8 mouse cellular contexts compared by ENCODE assay signal in the genomic region with DNA sequence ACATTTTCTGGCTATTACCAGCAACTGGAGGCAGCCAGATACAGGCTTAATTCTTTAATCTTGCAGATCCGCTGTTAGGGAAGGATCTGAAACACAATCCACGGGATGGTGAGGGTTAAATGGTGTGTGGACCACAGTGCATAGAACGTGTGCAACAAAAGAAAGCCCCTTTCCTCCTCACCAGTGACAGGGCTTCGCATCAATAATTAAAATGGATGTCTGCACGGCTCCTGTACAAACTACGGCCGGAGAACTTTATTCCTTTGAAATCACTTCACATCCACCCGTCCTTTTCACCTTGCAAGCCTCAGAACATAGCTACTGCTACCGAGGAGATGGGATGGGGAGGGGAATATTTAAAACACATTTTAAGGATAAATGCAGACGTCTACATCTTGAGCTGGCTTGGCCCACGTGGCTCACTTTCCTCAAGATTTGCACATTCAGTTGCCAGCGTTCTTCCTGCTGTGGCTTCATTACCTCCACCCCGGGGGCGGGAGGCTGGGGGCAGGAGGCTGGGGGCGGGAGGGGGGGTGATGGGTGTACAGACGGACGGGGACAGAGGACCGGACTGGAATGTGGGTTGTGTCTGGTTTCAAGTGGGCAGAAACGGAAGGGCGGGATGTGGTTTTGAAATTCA. TPM values are rescaled to one million over a fixed set of nuclear protein-coding genes. Genes with fewer than 3 reads are reported as not detected.
DNase-seq lines count a peak whose midpoint lies in the region; ATAC-seq and TF ChIP-seq lines count a peak whose summit lies in the region.

No protein-coding gene starts in this region.

- peaks cover 12% of the 10 kb centered on the region; the same call in 1 of the 2 replicates for H3K4me1 ChIP-seq in embryonic facial prominence, embryonic 14.5 days (ENCODE audit: control insufficient read depth, insufficient read depth, low read length)
- peaks cover 28% of the 10 kb centered on the region for H3K4me1 ChIP-seq in limb, embryonic 12.5 days (replicated peaks)

- no peaks in the 10 kb centered on the region for H3K27me3 ChIP-seq in embryonic facial prominence, embryonic 14.5 days (replicated peaks; ENCODE audit: control insufficient read depth, insufficient read depth, low read length)
- no peaks in the 10 kb centered on the region for H3K27me3 ChIP-seq in limb, embryonic 12.5 days

- H3K4me3 ChIP-seq in left cerebral cortex, adult 2 months, result peak overlapping the region; percentile 37
- peak overlapping the region; percentile 26 for H3K4me3 ChIP-seq in embryonic facial prominence, embryonic 14.5 days (ENCODE audit: low read depth, low read length)
- H3K4me3 ChIP-seq in limb, embryonic 12.5 days (replicated peaks), result peak overlapping the region; percentile 29

- peak overlapping the region; percentile 54 for H3K4me2 ChIP-seq in embryonic facial prominence, embryonic 14.5 days (ENCODE audit: low read depth, low read length)
- peak overlapping the region; percentile 70 for H3K4me2 ChIP-seq in limb, embryonic 12.5 days

- intact Hi-C loops in left cerebral cortex, adult 2 months (cut with DNase I), result loop anchor here (5.0 kb wide), 2 partner anchors 135 to 270 kb away; no protein-coding TSS in a partner anchor
- intact Hi-C loops in left cerebral cortex, postnatal 10 days (cut with DNase I), result loop anchor here (10.0 kb wide), 1 partner anchor 202 kb away; no protein-coding TSS in a partner anchor
- intact Hi-C loops in gastrocnemius, postnatal 14 days (cut with DNase I; ENCODE audit: low total_unique reads), result loop anchor here (5.0 kb wide), 1 partner anchor 135 kb away; no protein-coding TSS in a partner anchor

- under 1% methylated on average over 20 of the region's 20 CpGs for WGBS in embryonic facial prominence, embryonic 14.5 days
- under 1% methylated on average over 20 of the region's 20 CpGs for WGBS in limb, embryonic 12.5 days

- no peak for DNase-seq in left cerebral cortex, adult 2 months (ENCODE audit: extremely low spot score in 1 of 2, low spot score in 2 of 2)
- no peak for DNase-seq in left cerebral cortex, postnatal 10 days (ENCODE audit: extremely low spot score in 1 of 2, low spot score in 2 of 2)
- DNase-seq in embryonic facial prominence, embryonic 14.5 days (ENCODE audit: low spot score), result peak; percentile 45
- peak; percentile 76 for DNase-seq in retina, embryonic 14.5 days (ENCODE audit: low spot score)
- DNase-seq in gastrocnemius, postnatal 14 days, result no peak
- DNase-seq in thymus, postnatal 25 days, result no peak

- no peak for TF ChIP-seq CTCF in left cerebral cortex, adult 2 months (IDR thresholded peaks at IDR 0.05)

- H3K27ac ChIP-seq in left cerebral cortex, adult 2 months, result peak overlapping the region; percentile 77
- no peak overlapping the region for H3K27ac ChIP-seq in embryonic facial prominence, embryonic 14.5 days (replicated peaks; ENCODE audit: low read depth, low read length)
- H3K27ac ChIP-seq in limb, embryonic 12.5 days, result peak overlapping the region; percentile 59; the same call in 1 of the 2 replicates

- no peaks in the 10 kb centered on the region for H3K36me3 ChIP-seq in embryonic facial prominence, embryonic 14.5 days (ENCODE audit: control insufficient read depth, insufficient read depth, low read length)
- H3K36me3 ChIP-seq in limb, embryonic 12.5 days, result no peaks in the 10 kb centered on the region

- H3K9ac ChIP-seq in embryonic facial prominence, embryonic 14.5 days (ENCODE audit: low read depth, low read length), result peak overlapping the region; percentile 42
- H3K9ac ChIP-seq in limb, embryonic 12.5 days (replicated peaks), result peak overlapping the region; percentile 47

- H3K9me3 ChIP-seq in embryonic facial prominence, embryonic 14.5 days (ENCODE audit: control insufficient read depth, low read length), result no peaks in the 10 kb centered on the region
- no peaks in the 10 kb centered on the region for H3K9me3 ChIP-seq in limb, embryonic 12.5 days

- ATAC-seq in embryonic facial prominence, embryonic 14.5 days (ENCODE audit: low read depth), result 0 out of 2 replicates have a peak, but pooled peaks have one; percentile 16
- ATAC-seq in limb, embryonic 12.5 days (ENCODE audit: insufficient number of reproducible peaks, insufficient read depth, low FRiP score, low TSS enrichment, low read depth), result no peak
- no peak for ATAC-seq in activated CD4-positive, CD25-positive, alpha-beta regulatory T cell, adult 4 months

RNA-seq across cellular contexts. Expression of a gene that starts 53.3 kb away (rescaled TPM):
- total RNA-seq in left cerebral cortex, adult 2 months (2021), result not detected
- not detected for total RNA-seq in left cerebral cortex, postnatal 10 days (2021)
- polyA plus RNA-seq in embryonic facial prominence, embryonic 14.5 days (2014; fragmentation: Nextera tagmentation; extraction: Ambion mirVana), result not detected in 2 replicates
- polyA plus RNA-seq in limb, embryonic 12.5 days (2016; fragmentation: Nextera tagmentation; extraction: Ambion mirVana), result not detected in 2 replicates
- not detected for total RNA-seq in gastrocnemius, postnatal 14 days (2021)
- polyA plus RNA-seq in activated CD4-positive, CD25-positive, alpha-beta regulatory T cell, adult 4 months (2017; shearing (Covaris generic)), result not detected

Comparison
In these comparisons a context has a peak if more than half of its experiments do, and no peak if none do; other contexts are left out.
1. DNase-seq: peak in embryonic facial prominence, embryonic 14.5 days (single experiment) and retina, embryonic 14.5 days (single experiment); none in left cerebral cortex, adult 2 months (0 of 2), left cerebral cortex, postnatal 10 days (0 of 2), gastrocnemius, postnatal 14 days (single experiment) and thymus, postnatal 25 days (single experiment).
2. Peak in every context shown above with its lines, with median percentiles within 50 percentile points of each other: H3K4me3 ChIP-seq.